Mouse (Mus musculus) CH12.LX (cell line): ENCODE measurements at regions not wholly inside any gene's neighbourhood (a gene's known extent, or its start where the extent isn't known, plus 50 kb on each side); places are given as distances from the start of the nearest gene placed in this dataset.

Experiments
- CTCF ChIP-seq, 2 experiments: IDR thresholded peaks in 1 of 2; conservative IDR thresholded peaks in 1 of 2; 2 replicates each; pipeline ENCODE4 v1.5.1; 2011 to 2012; ENCODE audit warnings: low read depth in 2 of 2, low read length in 2 of 2, improper control_type of control experiment in 1 of 2, inconsistent platforms in 1 of 2, mild to moderate bottlenecking in 1 of 2, moderate library complexity in 1 of 2
- EP300 ChIP-seq: IDR thresholded peaks from 2 replicates; pipeline ENCODE4 v1.6.1; 2011; ENCODE audit warnings: low read length, improper control_type of control experiment
- GABPA ChIP-seq: IDR thresholded peaks from 2 replicates; pipeline ENCODE4 v1.6.1; 2012; ENCODE audit warnings: low read depth, low read length, improper control_type of control experiment, inconsistent platforms; ENCODE audit not compliant: insufficient replicate concordance
- MAFK ChIP-seq: IDR thresholded peaks from 2 replicates; pipeline ENCODE4 v1.6.1; 2011; ENCODE audit warnings: low read length, improper control_type of control experiment; ENCODE audit not compliant: insufficient replicate concordance
- MAX ChIP-seq: IDR thresholded peaks from 2 replicates; pipeline ENCODE4 v1.6.1; 2011; ENCODE audit warnings: low read length, improper control_type of control experiment
- POLR2A ChIP-seq: IDR thresholded peaks from 2 replicates; pipeline ENCODE4 v1.6.1; 2011; ENCODE audit warnings: low read depth, mild to moderate bottlenecking, improper control_type of control experiment, low read length
- SIN3A ChIP-seq: IDR thresholded peaks from 2 replicates; pipeline ENCODE4 v1.6.1; 2012; ENCODE audit warnings: low read length, improper control_type of control experiment, inconsistent platforms
- SMC3 ChIP-seq: IDR thresholded peaks from 2 replicates; pipeline ENCODE4 v1.6.1; 2011; ENCODE audit warnings: low read depth, low read length, improper control_type of control experiment
- UBTF ChIP-seq: IDR thresholded peaks from 2 replicates; pipeline ENCODE4 v1.6.1; 2012; ENCODE audit warnings: low read depth, mild to moderate bottlenecking, inconsistent platforms, low read length, improper control_type of control experiment, moderate library complexity
- USF1 ChIP-seq: IDR thresholded peaks from 2 replicates; pipeline ENCODE4 v1.6.1; 2014; ENCODE audit warnings: low read depth, mild to moderate bottlenecking, inconsistent platforms, low read length, improper control_type of control experiment

DNA sequence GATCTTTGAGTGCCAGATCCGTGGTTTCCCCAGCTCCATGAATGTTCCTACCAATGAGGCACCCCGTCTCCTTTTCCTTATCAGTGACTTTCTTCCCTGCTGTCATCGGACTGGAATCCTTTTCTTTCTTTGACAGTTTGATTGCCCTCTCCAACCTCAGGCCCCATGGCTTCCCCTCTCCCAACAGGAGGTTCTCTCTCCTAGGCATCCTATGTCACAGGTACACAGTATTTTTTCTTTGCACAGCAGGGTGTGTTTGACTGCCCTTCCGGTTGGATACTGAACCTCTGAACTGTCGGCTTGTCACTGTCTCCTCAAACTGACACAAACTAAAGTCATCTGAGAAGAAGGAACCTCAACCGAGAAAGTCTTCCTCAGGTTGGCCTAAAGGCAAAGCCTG, 50.3 kb upstream of the Tpm1 start:
- TF ChIP-seq CTCF (conservative IDR thresholded peaks at IDR 0.05 in 1 of 2, IDR thresholded peaks at IDR 0.05 in 1 of 2; ENCODE audit: low read depth in 2 of 2, low read length in 2 of 2) (no peak), POLR2A (no peak), SMC3 (no peak), UBTF (no peak), EP300 (no peak), MAX (no peak), GABPA (no peak), SIN3A (no peak), USF1 (no peak), MAFK (no peak)
